Mouse (Mus musculus): ENCODE results near the gene Crb3.

- TF ChIP-seq CTCF (IDR thresholded peaks at IDR 0.05; ENCODE audit: low read depth): no peak
- no peak for TF ChIP-seq EP300 (IDR thresholded peaks at IDR 0.05; ENCODE audit: low read depth)
These were observed 43.4 kb downstream of the Crb3 start for GRCm38 (mm10) chr17:57102276-57102675.

All from liver, postnatal 0 days (tissue).